In genomic region chrX:52612806-52613205, GRCm38 (mm10) we compare ENCODE assay signal across 9 mouse cellular contexts. TPM values are rescaled to one million over a fixed set of nuclear protein-coding genes. Genes with fewer than 3 reads are reported as not detected.
DNase-seq lines count a peak whose midpoint lies in the region; ATAC-seq and TF ChIP-seq lines count a peak whose summit lies in the region.
"Had no signal": no experiment of that assay in that cellular context is flagged by ENCODE, and none has a peak within 500 bp of the region (broad histone marks: within the 10 kb centered on the region; RNA-seq: fewer than 3 reads in every experiment).

No protein-coding gene starts in this region.

- no peaks in the 10 kb centered on the region for H3K79me2 ChIP-seq in heart, adult 2 months (replicated peaks; ENCODE audit: control insufficient read depth, insufficient read depth, low read length)

- H3K9ac ChIP-seq in heart, adult 2 months (ENCODE audit: low read depth, low read length) = no peak overlapping the region
- H3K9ac ChIP-seq in ES-E14 (ENCODE audit: insufficient read depth, low read depth, low read length, poor library complexity, severe bottlenecking) = peak overlapping the region; percentile 5; the same call in 1 of the 2 replicates
- H3K9ac ChIP-seq in heart, embryonic 15.5 days = peak overlapping the region; percentile 59
- H3K9ac ChIP-seq in liver, embryonic 16.5 days (ENCODE audit: low read depth, low read length) = no peak overlapping the region

- no peak for TF ChIP-seq POLR2A in heart, adult 2 months (IDR thresholded peaks at IDR 0.05; ENCODE audit: insufficient read depth, low read depth, low read length)

- WGBS in heart, adult 2 months = 14% methylated on average over 12 of the region's 12 CpGs
- 19% methylated on average over 12 of the region's 12 CpGs for WGBS in heart, embryonic 15.5 days
- 20% methylated on average over 12 of the region's 12 CpGs for WGBS in liver, embryonic 16.5 days (ENCODE audit: insufficient replicate concordance)

- intact Hi-C loops in heart, adult 2 months (cut with DNase I) = no loop called here
- intact Hi-C loops in heart, postnatal 25 days (cut with DNase I) = no loop called here

- H3K4me3 ChIP-seq in heart, adult 2 months = no peak overlapping the region; the same call in 1 of the 2 replicates
- peak overlapping the region; percentile 60 to 76 for H3K4me3 ChIP-seq in ES-E14 (ENCODE audit: insufficient read depth in 1 of 2, low read depth in 1 of 2, low read length in 2 of 2, poor library complexity in 1 of 2, severe bottlenecking in 1 of 2)
- peak overlapping the region; percentile 62 for H3K4me3 ChIP-seq in heart, embryonic 15.5 days
- peak overlapping the region; percentile 54 for H3K4me3 ChIP-seq in liver, embryonic 16.5 days (ENCODE audit: low read depth, low read length)

- H3K9me3 ChIP-seq in ES-E14 (ENCODE audit: control insufficient read depth, insufficient read depth, low read depth, low read length) = no peaks in the 10 kb centered on the region
- H3K9me3 ChIP-seq in heart, embryonic 15.5 days (replicated peaks) = no peaks in the 10 kb centered on the region
- H3K9me3 ChIP-seq in liver, embryonic 16.5 days (replicated peaks; ENCODE audit: control insufficient read depth, low read length) = no peaks in the 10 kb centered on the region

- no peak for TF ChIP-seq CTCF in heart, adult 2 months (IDR thresholded peaks at IDR 0.05)

- peaks cover 2% of the 10 kb centered on the region; the same call in 1 of the 2 replicates for H3K27me3 ChIP-seq in heart, adult 2 months (ENCODE audit: control insufficient read depth, insufficient read depth, low read length)
- H3K27me3 ChIP-seq in heart, embryonic 15.5 days = no peaks in the 10 kb centered on the region
- H3K27me3 ChIP-seq in liver, embryonic 16.5 days (ENCODE audit: control insufficient read depth, insufficient read depth, low read depth, low read length) = peaks cover 22% of the 10 kb centered on the region

- in situ Hi-C loops in ES-E14 (cut with MboI; ENCODE audit: low sequenced_read_pairs in 2 of 2, unreplicated experiment in 2 of 2) = no loop called here

- peak overlapping the region; percentile 80 for H3K4me2 ChIP-seq in heart, embryonic 15.5 days
- no peak overlapping the region for H3K4me2 ChIP-seq in liver, embryonic 16.5 days (ENCODE audit: low read depth, low read length)

- no peak for TF ChIP-seq EP300 in heart, adult 2 months (IDR thresholded peaks at IDR 0.05; ENCODE audit: insufficient read depth, low read depth, low read length)

- no peaks in the 10 kb centered on the region for H3K36me3 ChIP-seq in heart, adult 2 months (ENCODE audit: control insufficient read depth, insufficient read depth, low read length)
- no peaks in the 10 kb centered on the region for H3K36me3 ChIP-seq in ES-E14 (ENCODE audit: control insufficient read depth, insufficient read depth, low read length, poor library complexity, severe bottlenecking)
- H3K36me3 ChIP-seq in heart, embryonic 15.5 days = no peaks in the 10 kb centered on the region
- no peaks in the 10 kb centered on the region for H3K36me3 ChIP-seq in liver, embryonic 16.5 days (ENCODE audit: control insufficient read depth, insufficient read depth)

- ATAC-seq in heart, embryonic 15.5 days (replicated peaks; ENCODE audit: insufficient number of reproducible peaks, insufficient read depth, low FRiP score, low read depth) = no peak
- no peak for ATAC-seq in liver, embryonic 16.5 days (ENCODE audit: low read depth)
- ATAC-seq in megakaryocyte progenitor cell, adult 5-6 weeks (replicated peaks; ENCODE audit: poor library complexity) = no peak

- no peaks in the 10 kb centered on the region for H3K4me1 ChIP-seq in heart, adult 2 months (ENCODE audit: control insufficient read depth, insufficient read depth, low read length)
- H3K4me1 ChIP-seq in ES-E14 (ENCODE audit: control insufficient read depth in 2 of 2, insufficient read depth in 2 of 2, low read length in 2 of 2, poor library complexity in 1 of 2) = no peaks in the 10 kb centered on the region; a peak in 1 of 4 replicates
- peaks cover 7% of the 10 kb centered on the region for H3K4me1 ChIP-seq in heart, embryonic 15.5 days (replicated peaks)
- H3K4me1 ChIP-seq in liver, embryonic 16.5 days (ENCODE audit: control insufficient read depth, low read depth, low read length) = no peaks in the 10 kb centered on the region

- no peak overlapping the region for H3K27ac ChIP-seq in heart, adult 2 months
- H3K27ac ChIP-seq in ES-E14 (ENCODE audit: insufficient read depth, low read depth, low read length, poor library complexity, severe bottlenecking) = no peak overlapping the region
- H3K27ac ChIP-seq in heart, embryonic 15.5 days = peak overlapping the region; percentile 84
- no peak overlapping the region for H3K27ac ChIP-seq in liver, embryonic 16.5 days (ENCODE audit: low read length)

- peak; percentile 2 to 16 for DNase-seq in heart, adult 2 months
- no peak for DNase-seq in heart, postnatal 25 days (ENCODE audit: low spot score)
- no peak for DNase-seq in ES-E14 (ENCODE audit: low read depth, low spot score)
- DNase-seq in thymus, postnatal 0 days (ENCODE audit: low spot score) = no peak
- no peak for DNase-seq in ovary, postnatal 36 days (ENCODE audit: low spot score)

TF ChIP-seq in ES-E14, 5 proteins besides CTCF, POLR2A, EP300 and RAD21:
- TF ChIP-seq ZC3H11A (IDR thresholded peaks at IDR 0.05; ENCODE audit: borderline replicate concordance, low read depth, low read length) (no peak), MAFK (IDR thresholded peaks at IDR 0.05; ENCODE audit: insufficient read depth, low read depth, low read length) (no peak)

RNA-seq across cellular contexts. Expression of gene Gpc3, which starts 0.9 kb away (rescaled TPM):
- total RNA-seq in heart, adult 2 months (2021) = 10 to 100 TPM; 13.2 to 14.8 TPM
- 11.9 and 24.6 TPM in 2 replicates for polyA plus RNA-seq in heart, adult 2 months (2012; rRNA removed)
- 10 to 100 TPM; 14.6 to 22.6 TPM for total RNA-seq in heart, postnatal 25 days (2021)
- 61.9 and 106 TPM in 2 replicates for total RNA-seq in ES-E14 (2012; rRNA removed)
- 437 and 447 TPM in 2 replicates for polyA plus RNA-seq in heart, embryonic 15.5 days (2015; fragmentation: Nextera tagmentation; extraction: Ambion mirVana)
- polyA plus RNA-seq in liver, embryonic 16.5 days (2015; fragmentation: Nextera tagmentation; extraction: Ambion mirVana) = 312 and 343 TPM in 2 replicates
- polyA plus RNA-seq in thymus, postnatal 0 days (2015; fragmentation: Nextera tagmentation; extraction: Ambion mirVana) = 19.6 and 22.8 TPM in 2 replicates
- 2.1 and 4.6 TPM in 2 replicates for total RNA-seq in megakaryocyte progenitor cell, adult 5-6 weeks (2015)
- total RNA-seq in megakaryocyte progenitor cell, adult 5-6 weeks (2017) = 3.5 and 4.9 TPM in 2 replicates
- total RNA-seq: monocyte, adult 5-6 weeks had no signal

Comparison
In these comparisons a context has a peak if more than half of its experiments do, and no peak if none do; other contexts are left out.
1. DNase-seq: peak in heart, adult 2 months (2 of 2); none in heart, postnatal 25 days (single experiment), ES-E14 (single experiment), thymus, postnatal 0 days (single experiment) and ovary, postnatal 36 days (single experiment).
2. H3K9ac ChIP-seq: peak in ES-E14 (single experiment) and heart, embryonic 15.5 days (single experiment); none in heart, adult 2 months (single experiment) and liver, embryonic 16.5 days (single experiment).